Mouse (Mus musculus): ENCODE measurements at regions not wholly inside any gene's neighbourhood (a gene's known extent, or its start where the extent isn't known, plus 50 kb on each side); places are given as distances from the start of the nearest gene placed in this dataset.
A peak's percentile ranks its signal among the peaks of the same experiment; 100 is the strongest.

- Histone ChIP-seq H3K27ac (ENCODE audit: insufficient read depth, low read length) (no peak overlapping the region), H3K4me1 (ENCODE audit: control insufficient read depth, insufficient read depth, low read length) (no peaks in the 10 kb centered on the region), H3K27me3 (ENCODE audit: control insufficient read depth, insufficient read depth, low read length, poor library complexity, severe bottlenecking) (no peaks in the 10 kb centered on the region), H3K9me3 (replicated peaks; ENCODE audit: control insufficient read depth, insufficient read depth, low read length, poor library complexity, severe bottlenecking) (no peaks in the 10 kb centered on the region), H3K4me3 (ENCODE audit: low read depth, low read length) (no peak overlapping the region), H3K9ac (ENCODE audit: low read depth, poor library complexity, severe bottlenecking) (no peak overlapping the region), H3K36me3 (ENCODE audit: control insufficient read depth, insufficient read depth, low read length, poor library complexity, severe bottlenecking) (no peaks in the 10 kb centered on the region)
- no peak for TF ChIP-seq CTCF (IDR thresholded peaks at IDR 0.05; ENCODE audit: low read depth, low read length)
- no peak for TF ChIP-seq POLR2A (IDR thresholded peaks at IDR 0.05; ENCODE audit: insufficient read depth, low read length)
- no peak for TF ChIP-seq EP300 (IDR thresholded peaks at IDR 0.05; ENCODE audit: insufficient read depth, low read depth, low read length)
Observed at GRCm38 (mm10) chr9:43922231-43922630, 121.0 kb upstream of the Thy1 start.

GRCm38 (mm10) chr9:43923088-43923487 is 120.1 kb upstream of the Thy1 start:
- Histone ChIP-seq H3K4me3 (ENCODE audit: low read depth, low read length) (no peak overlapping the region), H3K27ac (ENCODE audit: insufficient read depth, low read length) (no peak overlapping the region), H3K27me3 (ENCODE audit: control insufficient read depth, insufficient read depth, low read length, poor library complexity, severe bottlenecking) (no peaks in the 10 kb centered on the region), H3K4me1 (ENCODE audit: control insufficient read depth, insufficient read depth, low read length) (no peaks in the 10 kb centered on the region), H3K9ac (ENCODE audit: low read depth, poor library complexity, severe bottlenecking) (no peak overlapping the region), H3K9me3 (replicated peaks; ENCODE audit: control insufficient read depth, insufficient read depth, low read length, poor library complexity, severe bottlenecking) (0 out of 2 replicates have a peak, but pooled peaks cover 2% of the 10 kb centered on the region), H3K36me3 (ENCODE audit: control insufficient read depth, insufficient read depth, low read length, poor library complexity, severe bottlenecking) (no peaks in the 10 kb centered on the region)
- TF ChIP-seq CTCF (IDR thresholded peaks at IDR 0.05; ENCODE audit: low read depth, low read length) (no peak), EP300 (IDR thresholded peaks at IDR 0.05; ENCODE audit: insufficient read depth, low read depth, low read length) (no peak), POLR2A (IDR thresholded peaks at IDR 0.05; ENCODE audit: insufficient read depth, low read length) (no peak)

- peak; percentile 53 for TF ChIP-seq CTCF (IDR thresholded peaks at IDR 0.05; ENCODE audit: low read depth, low read length)
- no peak for TF ChIP-seq POLR2A (IDR thresholded peaks at IDR 0.05; ENCODE audit: insufficient read depth, low read length)
- Histone ChIP-seq H3K9me3 (replicated peaks; ENCODE audit: control insufficient read depth, insufficient read depth, low read length, poor library complexity, severe bottlenecking) (0 out of 2 replicates have a peak, but pooled peaks cover 2% of the 10 kb centered on the region), H3K27ac (ENCODE audit: insufficient read depth, low read length) (no peak overlapping the region), H3K9ac (ENCODE audit: low read depth, poor library complexity, severe bottlenecking) (no peak overlapping the region), H3K36me3 (ENCODE audit: control insufficient read depth, insufficient read depth, low read length, poor library complexity, severe bottlenecking) (no peaks in the 10 kb centered on the region), H3K4me1 (ENCODE audit: control insufficient read depth, insufficient read depth, low read length) (no peaks in the 10 kb centered on the region), H3K27me3 (ENCODE audit: control insufficient read depth, insufficient read depth, low read length, poor library complexity, severe bottlenecking) (no peaks in the 10 kb centered on the region), H3K4me3 (ENCODE audit: low read depth, low read length) (no peak overlapping the region)
Observed at GRCm38 (mm10) chr9:43924795-43925194, 118.4 kb upstream of the Thy1 start.

GRCm38 (mm10) chr9:43929312-43930036 is 113.7 kb upstream of the Thy1 start:
- 0 out of 2 replicates have a peak, but pooled peaks cover 2% of the 10 kb centered on the region for H3K9me3 ChIP-seq (replicated peaks; ENCODE audit: control insufficient read depth, insufficient read depth, low read length, poor library complexity, severe bottlenecking)
- H3K27ac ChIP-seq (ENCODE audit: insufficient read depth, low read length) = no peak overlapping the region
- H3K4me3 ChIP-seq (ENCODE audit: low read depth, low read length) = no peak overlapping the region
- no peaks in the 10 kb centered on the region for H3K36me3 ChIP-seq (ENCODE audit: control insufficient read depth, insufficient read depth, low read length, poor library complexity, severe bottlenecking)
- H3K4me1 ChIP-seq (ENCODE audit: control insufficient read depth, insufficient read depth, low read length) = no peaks in the 10 kb centered on the region
- no peak for TF ChIP-seq POLR2A (IDR thresholded peaks at IDR 0.05; ENCODE audit: insufficient read depth, low read length)
- no peak for TF ChIP-seq CTCF (IDR thresholded peaks at IDR 0.05; ENCODE audit: low read depth, low read length)
- no peak for TF ChIP-seq EP300 (IDR thresholded peaks at IDR 0.05; ENCODE audit: insufficient read depth, low read depth, low read length)
- no peak overlapping the region for H3K9ac ChIP-seq (ENCODE audit: low read depth, poor library complexity, severe bottlenecking)
- no peaks in the 10 kb centered on the region for H3K27me3 ChIP-seq (ENCODE audit: control insufficient read depth, insufficient read depth, low read length, poor library complexity, severe bottlenecking)

- no peak overlapping the region for H3K9ac ChIP-seq (ENCODE audit: low read depth, poor library complexity, severe bottlenecking)
- no peaks in the 10 kb centered on the region for H3K27me3 ChIP-seq (ENCODE audit: control insufficient read depth, insufficient read depth, low read length, poor library complexity, severe bottlenecking)
- H3K36me3 ChIP-seq (ENCODE audit: control insufficient read depth, insufficient read depth, low read length, poor library complexity, severe bottlenecking) = no peaks in the 10 kb centered on the region
- H3K27ac ChIP-seq (ENCODE audit: insufficient read depth, low read length) = no peak overlapping the region
- TF ChIP-seq EP300 (IDR thresholded peaks at IDR 0.05; ENCODE audit: insufficient read depth, low read depth, low read length) = no peak
- TF ChIP-seq CTCF (IDR thresholded peaks at IDR 0.05; ENCODE audit: low read depth, low read length) = no peak
- no peak for TF ChIP-seq POLR2A (IDR thresholded peaks at IDR 0.05; ENCODE audit: insufficient read depth, low read length)
- 0 out of 2 replicates have a peak, but pooled peaks cover 2% of the 10 kb centered on the region for H3K9me3 ChIP-seq (replicated peaks; ENCODE audit: control insufficient read depth, insufficient read depth, low read length, poor library complexity, severe bottlenecking)
- H3K4me3 ChIP-seq (ENCODE audit: low read depth, low read length) = no peak overlapping the region
- H3K4me1 ChIP-seq (ENCODE audit: control insufficient read depth, insufficient read depth, low read length) = no peaks in the 10 kb centered on the region
Observed at GRCm38 (mm10) chr9:43930037-43930404, 113.2 kb upstream of the Thy1 start.

GRCm38 (mm10) chr9:43930476-43930875 is 112.7 kb upstream of the Thy1 start:
- no peaks in the 10 kb centered on the region for H3K4me1 ChIP-seq (ENCODE audit: control insufficient read depth, insufficient read depth, low read length)

More at GRCm38 (mm10) chr9:43930476-43930875, 112.7 kb upstream of the Thy1 start:
- H3K9me3 ChIP-seq (replicated peaks; ENCODE audit: control insufficient read depth, insufficient read depth, low read length, poor library complexity, severe bottlenecking) = 0 out of 2 replicates have a peak, but pooled peaks cover 2% of the 10 kb centered on the region
- TF ChIP-seq POLR2A (IDR thresholded peaks at IDR 0.05; ENCODE audit: insufficient read depth, low read length) = no peak
- no peak overlapping the region for H3K27ac ChIP-seq (ENCODE audit: insufficient read depth, low read length)
- H3K9ac ChIP-seq (ENCODE audit: low read depth, poor library complexity, severe bottlenecking) = no peak overlapping the region
- no peaks in the 10 kb centered on the region for H3K27me3 ChIP-seq (ENCODE audit: control insufficient read depth, insufficient read depth, low read length, poor library complexity, severe bottlenecking)
- no peaks in the 10 kb centered on the region for H3K36me3 ChIP-seq (ENCODE audit: control insufficient read depth, insufficient read depth, low read length, poor library complexity, severe bottlenecking)
- no peak overlapping the region for H3K4me3 ChIP-seq (ENCODE audit: low read depth, low read length)

Measured in ES-Bruce4 (cell line).